Mouse (Mus musculus) heart, postnatal 0 days (tissue): ENCODE measurements around the gene Pgm1.
A peak's percentile ranks its signal among the peaks of the same experiment; 100 is the strongest.

ENCODE experiments used
- CTCF ChIP-seq: IDR thresholded peaks from 2 replicates; pipeline ENCODE4 v1.5.1; 2016; ENCODE audit warnings: antibody characterized with exemption, control low read depth, low read depth
- EP300 ChIP-seq: IDR thresholded peaks from 2 replicates; pipeline ENCODE4 v1.6.1; 2016; ENCODE audit warnings: antibody characterized with exemption, low read depth

DNA sequence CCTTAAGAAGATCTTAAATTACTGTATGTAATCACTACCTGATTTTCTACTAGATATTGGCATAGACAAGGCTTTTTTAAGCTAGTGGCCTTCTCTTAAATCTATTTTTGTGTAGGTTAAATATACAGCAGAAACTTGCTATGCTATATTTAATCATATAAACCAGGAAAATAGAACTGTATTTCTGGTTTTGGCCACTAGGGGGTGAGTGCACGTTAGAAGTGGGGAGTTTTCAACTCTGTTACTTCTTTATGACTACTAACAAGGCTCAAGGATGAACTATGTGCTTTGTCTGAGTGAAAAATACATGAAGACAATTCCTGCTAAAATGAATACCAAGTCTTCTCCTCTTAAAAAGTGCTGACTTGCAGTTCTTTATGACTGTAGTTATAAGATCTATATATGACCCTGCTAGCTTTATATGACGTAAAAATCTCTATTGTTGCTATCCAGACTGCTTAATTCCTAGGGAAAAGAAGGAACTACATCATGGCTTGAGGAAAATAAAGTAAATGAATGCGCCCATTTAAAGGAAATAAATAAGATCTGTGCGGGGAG lies 15.2 kb upstream of the Pgm1 start:
- TF ChIP-seq CTCF, result peak; percentile 71
- TF ChIP-seq EP300, result no peak
